Mouse (Mus musculus) ovary, postnatal 36 days (tissue): ENCODE data around the gene Gnao1.

ENCODE experiments used
- DNase-seq: peaks from one replicate; pipeline ENCODE4 v3.0.0; 2022; ENCODE audit warnings: low spot score, mixed read lengths

Gene Gnao1

GRCm38 (mm10) chr8:93843858-93844502 lies 34.2 kb downstream of the Gnao1 start:
- DNase-seq: peak; percentile 10

- no peak for DNase-seq
Measured at GRCm38 (mm10) chr8:93845186-93845585, 35.4 kb downstream of the Gnao1 start.

- DNase-seq: no peak
Measured at GRCm38 (mm10) chr8:93852087-93852645, 42.4 kb downstream of the Gnao1 start.

GRCm38 (mm10) chr8:93852851-93853461 lies 43.2 kb downstream of the Gnao1 start:
- no peak for DNase-seq

GRCm38 (mm10) chr8:93854676-93855075 lies 44.9 kb downstream of the Gnao1 start:
- DNase-seq: no peak

- DNase-seq: no peak
Measured at GRCm38 (mm10) chr8:93855272-93855671, 45.5 kb downstream of the Gnao1 start.

GRCm38 (mm10) chr8:93857144-93857543 lies 47.4 kb downstream of the Gnao1 start:
- DNase-seq: no peak

- no peak for DNase-seq
Measured at GRCm38 (mm10) chr8:93858286-93858685, 48.5 kb downstream of the Gnao1 start.

- DNase-seq: no peak
Measured at GRCm38 (mm10) chr8:93860020-93860419, 50.3 kb downstream of the Gnao1 start.

- DNase-seq: no peak
Measured at GRCm38 (mm10) chr8:93864064-93864463, 54.3 kb downstream of the Gnao1 start.

GRCm38 (mm10) chr8:93866271-93866670 lies 56.5 kb downstream of the Gnao1 start:
- no peak for DNase-seq

- DNase-seq: no peak
Measured at GRCm38 (mm10) chr8:93868486-93869221, 58.9 kb downstream of the Gnao1 start.

- no peak for DNase-seq
Measured at GRCm38 (mm10) chr8:93871275-93871674, 61.5 kb downstream of the Gnao1 start.

GRCm38 (mm10) chr8:93878396-93878795 lies 68.6 kb downstream of the Gnao1 start:
- no peak for DNase-seq

GRCm38 (mm10) chr8:93879966-93880365 lies 70.2 kb downstream of the Gnao1 start:
- no peak for DNase-seq

- no peak for DNase-seq
Measured at GRCm38 (mm10) chr8:93881381-93881780, 71.6 kb downstream of the Gnao1 start.

GRCm38 (mm10) chr8:93883241-93883640 lies 73.5 kb downstream of the Gnao1 start:
- DNase-seq: no peak

GRCm38 (mm10) chr8:93883771-93884170 lies 74.0 kb downstream of the Gnao1 start:
- DNase-seq: no peak

- no peak for DNase-seq
Measured at GRCm38 (mm10) chr8:93884316-93884715, 74.5 kb downstream of the Gnao1 start.

- DNase-seq: no peak
Measured at GRCm38 (mm10) chr8:93886181-93886580, 76.4 kb downstream of the Gnao1 start.

- DNase-seq: no peak
Measured at GRCm38 (mm10) chr8:93888150-93888676, 78.4 kb downstream of the Gnao1 start.

- DNase-seq: no peak
Measured at GRCm38 (mm10) chr8:93888702-93889480, 79.1 kb downstream of the Gnao1 start.
